Mouse (Mus musculus) c-Kit-negative CD71-positive TER-119-positive erythroid progenitor cells, embryonic 14.5 days (primary cell): ENCODE measurements around the gene Kcnip1.

Source experiments
- DNase-seq: peaks from one replicate; pipeline ENCODE4 v3.0.0-alpha.2; 2013; ENCODE audit warnings: low read depth, low spot score

The Kcnip1 gene

GRCm38 (mm10) chr11:33902377-33902776 is 90.6 kb downstream of the Kcnip1 start:
- DNase-seq: no peak

- no peak for DNase-seq
Measured at GRCm38 (mm10) chr11:33901783-33902182, 91.2 kb downstream of the Kcnip1 start.

- DNase-seq: no peak
Measured at GRCm38 (mm10) chr11:33891084-33891483, 101.9 kb downstream of the Kcnip1 start.

GRCm38 (mm10) chr11:33890382-33890781 is 102.6 kb downstream of the Kcnip1 start:
- no peak for DNase-seq

GRCm38 (mm10) chr11:33887660-33888059 is 105.3 kb downstream of the Kcnip1 start:
- no peak for DNase-seq

GRCm38 (mm10) chr11:33885981-33886380 is 107.0 kb downstream of the Kcnip1 start:
- DNase-seq: no peak

GRCm38 (mm10) chr11:33882731-33883328 is 110.1 kb downstream of the Kcnip1 start:
- no peak for DNase-seq

- DNase-seq: no peak
Measured at GRCm38 (mm10) chr11:33874925-33875324, 118.0 kb downstream of the Kcnip1 start.

GRCm38 (mm10) chr11:33873071-33873781 is 119.7 kb downstream of the Kcnip1 start:
- DNase-seq: no peak

- no peak for DNase-seq
Measured at GRCm38 (mm10) chr11:33872716-33873048, 120.3 kb downstream of the Kcnip1 start.

GRCm38 (mm10) chr11:33871998-33872715 is 120.8 kb downstream of the Kcnip1 start:
- DNase-seq: no peak

- no peak for DNase-seq
Measured at GRCm38 (mm10) chr11:33870246-33870645, 122.7 kb downstream of the Kcnip1 start.

GRCm38 (mm10) chr11:33869559-33869958 is 123.4 kb downstream of the Kcnip1 start:
- no peak for DNase-seq

- no peak for DNase-seq
Measured at GRCm38 (mm10) chr11:33866775-33867174, 126.2 kb downstream of the Kcnip1 start.

GRCm38 (mm10) chr11:33864245-33864644 is 128.7 kb downstream of the Kcnip1 start:
- DNase-seq: no peak

GRCm38 (mm10) chr11:33861823-33862222 is 131.1 kb downstream of the Kcnip1 start:
- DNase-seq: no peak

- no peak for DNase-seq
Measured at GRCm38 (mm10) chr11:33860905-33861582, 131.9 kb downstream of the Kcnip1 start.

- no peak for DNase-seq
Measured at GRCm38 (mm10) chr11:33849614-33850013, 143.3 kb downstream of the Kcnip1 start.

- DNase-seq: no peak
Measured at GRCm38 (mm10) chr11:33848685-33849084, 144.3 kb downstream of the Kcnip1 start.

GRCm38 (mm10) chr11:33845931-33846330 is 147.0 kb downstream of the Kcnip1 start:
- no peak for DNase-seq

- DNase-seq: no peak
Measured at GRCm38 (mm10) chr11:33843294-33843864, 149.6 kb downstream of the Kcnip1 start.

GRCm38 (mm10) chr11:33839049-33839448 is 153.9 kb downstream of the Kcnip1 start:
- DNase-seq: no peak
